Mouse (Mus musculus): ENCODE data around the gene Myo15b. TPM values are rescaled to one million over a fixed set of nuclear protein-coding genes. Genes with fewer than 3 reads are reported as not detected.

The Myo15b gene
- total and polyA plus RNA-seq, 3 experiments: 0.16 to 0.35 TPM; not detected in 1

- peak; percentile 86 for DNase-seq (ENCODE audit: low spot score)
Observed at GRCm38 (mm10) chr11:115933108-115933746, 75.0 kb downstream of the Myo15b start, which contains the start of the genes Sap30bp and Recql5. Gene Sap30bp, plus strand, starts transcription at chr11:115933282. Gene Recql5, minus strand, starts transcription at chr11:115933477.

GRCm38 (mm10) chr11:115933747-115934110 lies 75.5 kb downstream of the Myo15b start:
- no peaks in the 10 kb centered on the region for H3K9me3 ChIP-seq (replicated peaks)
- H3K4me3 ChIP-seq (ENCODE audit: low read depth, low read length): peak overlapping the region; percentile 88
- no peaks in the 10 kb centered on the region for H3K27me3 ChIP-seq (ENCODE audit: insufficient read depth, low read length)
- no peak for ATAC-seq (ENCODE audit: extremely low read depth, insufficient number of reproducible peaks, low FRiP score, poor library complexity, severe bottlenecking)
- DNase-seq (ENCODE audit: low spot score): no peak
- TF ChIP-seq GATA1 (IDR thresholded peaks at IDR 0.05; ENCODE audit: borderline replicate concordance, low read length) (no peak), TAL1 (conservative IDR thresholded peaks at IDR 0.05; ENCODE audit: low read depth, low read length) (no peak), POLR2AphosphoS5 (IDR thresholded peaks at IDR 0.05; ENCODE audit: insufficient replicate concordance, low read depth, low read length) (no peak), GATA2 (IDR thresholded peaks at IDR 0.05; ENCODE audit: borderline replicate concordance, low read depth, low read length) (no peak), CTCF (IDR thresholded peaks at IDR 0.05; ENCODE audit: low read depth, low read length) (no peak)
- peaks cover 66% of the 10 kb centered on the region for H3K36me3 ChIP-seq (replicated peaks)
- peaks cover 37% of the 10 kb centered on the region for H3K4me1 ChIP-seq (ENCODE audit: insufficient read depth, low read depth, low read length)

More at GRCm38 (mm10) chr11:115933108-115933746, 75.0 kb downstream of the Myo15b start, which contains the start of the genes Sap30bp and Recql5:
- Histone ChIP-seq H3K4me3 (ENCODE audit: low read depth, low read length) (peak within 1 kb of the TSS; percentile 88), H3K36me3 (replicated peaks) (peaks cover 67% of the 10 kb centered on the region), H3K4me1 (ENCODE audit: insufficient read depth, low read depth, low read length) (peaks cover 37% of the 10 kb centered on the region), H3K27me3 (ENCODE audit: insufficient read depth, low read length) (no peaks in the 10 kb centered on the region), H3K9me3 (replicated peaks) (no peaks in the 10 kb centered on the region)
- TF ChIP-seq GATA2 (IDR thresholded peaks at IDR 0.05; ENCODE audit: borderline replicate concordance, low read depth, low read length) (no peak), CTCF (IDR thresholded peaks at IDR 0.05; ENCODE audit: low read depth, low read length) (no peak), TAL1 (conservative IDR thresholded peaks at IDR 0.05; ENCODE audit: low read depth, low read length) (no peak), GATA1 (IDR thresholded peaks at IDR 0.05; ENCODE audit: borderline replicate concordance, low read length) (no peak), POLR2AphosphoS5 (IDR thresholded peaks at IDR 0.05; ENCODE audit: insufficient replicate concordance, low read depth, low read length) (no peak)
- peak; percentile 97 for ATAC-seq (ENCODE audit: extremely low read depth, insufficient number of reproducible peaks, low FRiP score, poor library complexity, severe bottlenecking)

DNA sequence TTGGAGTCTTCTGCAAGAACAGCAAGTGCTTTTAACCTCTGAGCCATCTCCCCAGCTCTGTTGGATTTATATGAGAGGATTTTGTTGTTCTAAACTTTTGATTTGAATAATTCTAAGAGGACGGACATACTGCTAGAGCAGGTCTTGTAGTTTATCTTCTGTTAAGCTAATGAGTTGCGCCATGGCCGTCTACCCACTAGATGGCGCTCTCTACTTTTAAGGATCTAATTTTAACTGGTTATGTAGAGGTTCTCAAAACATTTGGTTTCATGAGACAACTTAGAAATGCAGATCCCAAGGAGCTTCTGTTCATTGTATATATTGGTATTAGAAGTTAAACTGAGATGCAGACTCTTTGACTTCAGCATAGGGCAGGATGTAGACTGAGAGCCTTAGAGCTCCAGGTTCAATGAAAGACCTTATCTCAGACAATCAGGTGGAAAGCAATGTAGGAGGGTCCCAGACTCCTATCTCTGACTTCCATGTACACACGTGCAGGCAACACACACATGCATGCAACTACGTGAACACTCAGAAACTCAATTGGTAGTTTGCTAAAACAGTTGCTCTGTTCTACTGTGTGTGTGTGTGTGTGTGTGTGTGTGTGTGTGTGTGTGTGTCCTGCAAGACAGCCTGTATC lies 81.6 kb downstream of the Myo15b start:
- no peaks in the 10 kb centered on the region for H3K27me3 ChIP-seq (ENCODE audit: insufficient read depth, low read length)
- no peak overlapping the region for H3K4me3 ChIP-seq (ENCODE audit: low read depth, low read length)
- H3K36me3 ChIP-seq (replicated peaks): peaks cover 97% of the 10 kb centered on the region
- no peaks in the 10 kb centered on the region for H3K9me3 ChIP-seq (replicated peaks)
- TF ChIP-seq TAL1 (conservative IDR thresholded peaks at IDR 0.05; ENCODE audit: low read depth, low read length) (no peak), GATA1 (IDR thresholded peaks at IDR 0.05; ENCODE audit: borderline replicate concordance, low read length) (no peak), GATA2 (IDR thresholded peaks at IDR 0.05; ENCODE audit: borderline replicate concordance, low read depth, low read length) (no peak), CTCF (IDR thresholded peaks at IDR 0.05; ENCODE audit: low read depth, low read length) (peak; percentile 46; the same call in 1 of the 2 replicates)
- peaks cover 15% of the 10 kb centered on the region for H3K4me1 ChIP-seq (ENCODE audit: insufficient read depth, low read depth, low read length)
- DNase-seq (ENCODE audit: low spot score): peak; percentile 26
- no peak; the same call in 1 of the 2 replicates for ATAC-seq (ENCODE audit: extremely low read depth, insufficient number of reproducible peaks, low FRiP score, poor library complexity, severe bottlenecking)

DNA sequence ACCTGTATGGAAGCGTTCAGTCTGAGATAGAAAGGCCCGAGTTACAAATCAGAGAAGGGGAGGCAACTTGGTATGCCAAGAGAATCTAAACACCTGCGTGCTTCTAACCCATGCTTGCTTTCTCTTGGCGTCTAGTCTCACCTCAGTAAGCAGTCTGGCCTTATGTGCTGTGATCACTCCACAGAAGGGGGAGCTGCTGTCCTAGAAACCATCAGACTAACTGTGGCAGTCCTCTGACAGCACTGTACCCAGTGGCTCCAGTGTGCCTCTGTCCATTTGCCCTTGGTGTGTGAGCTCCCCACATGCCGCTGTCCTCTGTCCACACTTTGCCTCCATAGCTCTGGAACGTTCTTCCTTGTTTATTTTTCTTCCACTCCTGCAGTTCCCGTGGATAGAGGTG lies 83.8 kb downstream of the Myo15b start:
- ATAC-seq (ENCODE audit: extremely low read depth, insufficient number of reproducible peaks, low FRiP score, poor library complexity, severe bottlenecking) (no peak), DNase-seq (ENCODE audit: low spot score) (no peak)
- no peaks in the 10 kb centered on the region for H3K27me3 ChIP-seq (ENCODE audit: insufficient read depth, low read length)
- H3K9me3 ChIP-seq (replicated peaks): no peaks in the 10 kb centered on the region
- peaks cover 3% of the 10 kb centered on the region; the same call in 1 of the 2 replicates for H3K4me1 ChIP-seq (ENCODE audit: insufficient read depth, low read depth, low read length)
- H3K4me3 ChIP-seq (ENCODE audit: low read depth, low read length): no peak overlapping the region
- TF ChIP-seq POLR2AphosphoS5 (IDR thresholded peaks at IDR 0.05; ENCODE audit: insufficient replicate concordance, low read depth, low read length) (no peak), GATA1 (IDR thresholded peaks at IDR 0.05; ENCODE audit: borderline replicate concordance, low read length) (no peak), GATA2 (IDR thresholded peaks at IDR 0.05; ENCODE audit: borderline replicate concordance, low read depth, low read length) (no peak), TAL1 (conservative IDR thresholded peaks at IDR 0.05; ENCODE audit: low read depth, low read length) (no peak), CTCF (IDR thresholded peaks at IDR 0.05; ENCODE audit: low read depth, low read length) (no peak)
- peaks cover 98% of the 10 kb centered on the region for H3K36me3 ChIP-seq (replicated peaks)

Other genes with a start within 250 kb of the Myo15b start
- 43.6 and 59.8 TPM in 2 replicates for gene Mif4gd, start 245.4 kb upstream of the Myo15b start, total RNA-seq (2014; fragmentation: Nextera tagmentation)
- gene Mif4gd, start 245.4 kb upstream of the Myo15b start, total RNA-seq (2017): 49.9 and 59.4 TPM in 2 replicates
- gene Mif4gd, start 245.4 kb upstream of the Myo15b start, polyA plus RNA-seq (2012): 24.3 and 32.4 TPM in 2 replicates
- gene Slc25a19, start 230.1 kb upstream of the Myo15b start, total RNA-seq (2014; fragmentation: Nextera tagmentation): 19.9 and 37.8 TPM in 2 replicates
- 21.5 and 22.3 TPM in 2 replicates for gene Slc25a19, start 230.1 kb upstream of the Myo15b start, total RNA-seq (2017)
- gene Slc25a19, start 230.1 kb upstream of the Myo15b start, polyA plus RNA-seq (2012): 24.2 and 26.0 TPM in 2 replicates
- 224 and 234 TPM in 2 replicates for gene Grb2, start 149.8 kb upstream of the Myo15b start, total RNA-seq (2014; fragmentation: Nextera tagmentation)
- 58.3 and 119 TPM in 2 replicates for gene Grb2, start 149.8 kb upstream of the Myo15b start, total RNA-seq (2017)
- gene Grb2, start 149.8 kb upstream of the Myo15b start, polyA plus RNA-seq (2012): 209 and 240 TPM in 2 replicates
- 35.9 and 67.9 TPM in 2 replicates for gene Tmem94, start 93.0 kb upstream of the Myo15b start, total RNA-seq (2014; fragmentation: Nextera tagmentation)
- 8.2 and 18.1 TPM in 2 replicates for gene Tmem94, start 93.0 kb upstream of the Myo15b start, total RNA-seq (2017)
- 53.1 and 54.9 TPM in 2 replicates for gene Tmem94, start 93.0 kb upstream of the Myo15b start, polyA plus RNA-seq (2012)
- not detected in 2 replicates for gene Caskin2, start 44.8 kb upstream of the Myo15b start, total RNA-seq (2014; fragmentation: Nextera tagmentation)
- gene Caskin2, start 44.8 kb upstream of the Myo15b start, total RNA-seq (2017): 0.17 and 0.33 TPM in 2 replicates
- gene Caskin2, start 44.8 kb upstream of the Myo15b start, polyA plus RNA-seq (2012): 0.02 and 0.04 TPM in 2 replicates
- 6.2 and 6.6 TPM in 2 replicates for gene Tsen54, start 43.7 kb upstream of the Myo15b start, total RNA-seq (2014; fragmentation: Nextera tagmentation)
- 16.8 and 18.7 TPM in 2 replicates for gene Tsen54, start 43.7 kb upstream of the Myo15b start, total RNA-seq (2017)
- gene Tsen54, start 43.7 kb upstream of the Myo15b start, polyA plus RNA-seq (2012): 33.0 and 37.5 TPM in 2 replicates
- gene Llgl2, start 34.4 kb upstream of the Myo15b start, total RNA-seq (2014; fragmentation: Nextera tagmentation): 9.3 and 10.2 TPM in 2 replicates
- gene Llgl2, start 34.4 kb upstream of the Myo15b start, total RNA-seq (2017): 8.0 and 10.5 TPM in 2 replicates
- gene Llgl2, start 34.4 kb upstream of the Myo15b start, polyA plus RNA-seq (2012): 18.1 and 22.5 TPM in 2 replicates
- 8.0 and 14.7 TPM in 2 replicates for gene Smim5, start 41.6 kb downstream of the Myo15b start, total RNA-seq (2014; fragmentation: Nextera tagmentation)
- 30.0 and 38.1 TPM in 2 replicates for gene Smim5, start 41.6 kb downstream of the Myo15b start, total RNA-seq (2017)
- gene Smim5, start 41.6 kb downstream of the Myo15b start, polyA plus RNA-seq (2012): 10.0 and 11.7 TPM in 2 replicates
- 2.4 TPM in 1 of 2 replicates, not detected in the other for gene Smim6, start 53.6 kb downstream of the Myo15b start, total RNA-seq (2014; fragmentation: Nextera tagmentation)
- 0.23 TPM in 1 of 2 replicates, not detected in the other for gene Smim6, start 53.6 kb downstream of the Myo15b start, total RNA-seq (2017)
- gene Smim6, start 53.6 kb downstream of the Myo15b start, polyA plus RNA-seq (2012): not detected in 2 replicates
- 28.7 and 30.8 TPM in 2 replicates for gene Sap30bp, start 74.9 kb downstream of the Myo15b start, total RNA-seq (2014; fragmentation: Nextera tagmentation)
- gene Sap30bp, start 74.9 kb downstream of the Myo15b start, total RNA-seq (2017): 110 and 131 TPM in 2 replicates
- gene Sap30bp, start 74.9 kb downstream of the Myo15b start, polyA plus RNA-seq (2012): 23.4 and 27.8 TPM in 2 replicates
- gene Recql5, start 75.1 kb downstream of the Myo15b start, total RNA-seq (2014; fragmentation: Nextera tagmentation): 17.4 and 24.9 TPM in 2 replicates
- gene Recql5, start 75.1 kb downstream of the Myo15b start, total RNA-seq (2017): 16.0 and 23.6 TPM in 2 replicates
- 17.3 and 17.4 TPM in 2 replicates for gene Recql5, start 75.1 kb downstream of the Myo15b start, polyA plus RNA-seq (2012)
- gene Itgb4, start 116.3 kb downstream of the Myo15b start, total RNA-seq (2014; fragmentation: Nextera tagmentation): not detected in 2 replicates
- 0.05 and 0.06 TPM in 2 replicates for gene Itgb4, start 116.3 kb downstream of the Myo15b start, total RNA-seq (2017)
- gene Itgb4, start 116.3 kb downstream of the Myo15b start, polyA plus RNA-seq (2012): 0.13 and 0.17 TPM in 2 replicates
- 15.4 and 22.0 TPM in 2 replicates for gene Galk1, start 154.3 kb downstream of the Myo15b start, total RNA-seq (2014; fragmentation: Nextera tagmentation)
- gene Galk1, start 154.3 kb downstream of the Myo15b start, total RNA-seq (2017): 54.5 and 69.9 TPM in 2 replicates
- 148 and 177 TPM in 2 replicates for gene Galk1, start 154.3 kb downstream of the Myo15b start, polyA plus RNA-seq (2012)
- gene H3f3b, start 169.6 kb downstream of the Myo15b start, total RNA-seq (2014; fragmentation: Nextera tagmentation): 692 and 699 TPM in 2 replicates
- gene H3f3b, start 169.6 kb downstream of the Myo15b start, total RNA-seq (2017): 721 and 745 TPM in 2 replicates
- gene H3f3b, start 169.6 kb downstream of the Myo15b start, polyA plus RNA-seq (2012): 230 and 336 TPM in 2 replicates
- 50.1 and 58.1 TPM in 2 replicates for gene Unk, start 171.9 kb downstream of the Myo15b start, total RNA-seq (2014; fragmentation: Nextera tagmentation)
- 17.2 and 19.8 TPM in 2 replicates for gene Unk, start 171.9 kb downstream of the Myo15b start, total RNA-seq (2017)
- 65.2 and 80.7 TPM in 2 replicates for gene Unk, start 171.9 kb downstream of the Myo15b start, polyA plus RNA-seq (2012)
- gene Unc13d, start 219.6 kb downstream of the Myo15b start, total RNA-seq (2014; fragmentation: Nextera tagmentation): 26.1 and 31.4 TPM in 2 replicates
- 63.5 and 81.7 TPM in 2 replicates for gene Unc13d, start 219.6 kb downstream of the Myo15b start, total RNA-seq (2017)
- 126 and 144 TPM in 2 replicates for gene Unc13d, start 219.6 kb downstream of the Myo15b start, polyA plus RNA-seq (2012)
- gene Wbp2, start 228.6 kb downstream of the Myo15b start, total RNA-seq (2014; fragmentation: Nextera tagmentation): 160 and 169 TPM in 2 replicates
- 55.9 and 61.6 TPM in 2 replicates for gene Wbp2, start 228.6 kb downstream of the Myo15b start, total RNA-seq (2017)
- 499 and 545 TPM in 2 replicates for gene Wbp2, start 228.6 kb downstream of the Myo15b start, polyA plus RNA-seq (2012)

Data from G1E (cell line).